Mouse (Mus musculus): ENCODE data around the gene Galnt15.

Galnt15 gene

DNA sequence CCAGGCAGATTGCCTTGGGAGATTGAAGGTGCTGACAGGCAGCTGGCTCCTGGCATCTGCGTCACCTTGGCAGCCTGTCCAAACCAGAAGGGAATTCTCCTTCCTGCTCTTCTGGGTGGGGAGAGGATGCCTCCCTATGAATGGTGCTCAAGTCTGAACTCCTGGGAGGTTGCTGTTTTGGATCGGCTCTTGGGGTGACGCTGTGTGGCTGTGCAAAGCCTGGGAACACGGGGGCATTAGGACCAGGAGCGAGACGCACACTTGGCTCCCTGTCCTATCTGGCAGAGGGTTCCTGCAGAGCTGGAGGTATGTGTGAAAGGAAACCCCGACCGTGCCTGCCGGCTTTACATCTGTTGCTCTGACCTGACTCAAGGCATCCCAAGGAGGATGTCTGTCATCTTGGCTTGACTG, at the start of gene Galnt15:
TSS of gene Galnt15 (plus strand) at position 309 of the 411 bp plus-strand sequence.
- peak; percentile 33 for DNase-seq (ENCODE audit: low spot score)

DNA sequence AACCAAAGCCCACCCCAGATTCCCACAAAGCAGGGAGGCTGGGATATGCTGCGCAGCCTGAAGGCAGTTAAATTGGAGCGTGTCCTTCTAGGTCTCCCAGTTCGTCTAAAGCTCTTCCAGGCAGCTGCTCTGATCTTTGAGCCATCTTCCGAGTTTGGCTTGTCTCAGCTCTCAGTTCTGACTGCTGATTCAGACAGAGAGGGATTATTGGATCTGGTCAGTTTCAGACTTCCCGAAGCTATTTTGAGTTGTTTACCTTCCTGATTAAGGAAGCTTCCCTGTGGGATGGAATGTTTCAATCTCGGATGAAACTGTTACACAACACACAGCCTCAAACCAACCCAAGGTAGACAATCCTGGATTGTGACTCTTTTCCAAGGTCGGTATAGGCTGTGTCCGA, 34.8 kb upstream of the Galnt15 start:
- DNase-seq (ENCODE audit: low spot score): no peak

DNA sequence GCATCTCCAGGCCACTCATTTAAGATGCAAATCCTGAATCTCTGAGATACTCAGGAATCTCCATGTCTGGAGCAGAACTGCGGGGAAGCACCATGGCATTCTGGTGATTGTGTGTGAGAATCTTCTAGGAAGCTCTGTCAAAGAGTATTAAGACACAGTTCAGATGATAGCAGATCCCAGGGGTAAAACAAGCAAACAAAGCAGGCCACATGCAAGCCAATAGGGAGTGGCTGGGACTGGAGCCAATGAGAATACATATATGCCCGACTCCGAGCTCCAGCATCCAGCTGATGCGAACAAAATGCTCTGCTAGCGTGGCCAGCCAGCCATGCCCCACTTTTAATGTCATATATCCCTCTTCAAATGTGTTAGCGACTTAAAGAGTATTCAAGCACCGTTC, 27.8 kb upstream of the Galnt15 start:
- no peak for DNase-seq (ENCODE audit: low spot score)

DNA sequence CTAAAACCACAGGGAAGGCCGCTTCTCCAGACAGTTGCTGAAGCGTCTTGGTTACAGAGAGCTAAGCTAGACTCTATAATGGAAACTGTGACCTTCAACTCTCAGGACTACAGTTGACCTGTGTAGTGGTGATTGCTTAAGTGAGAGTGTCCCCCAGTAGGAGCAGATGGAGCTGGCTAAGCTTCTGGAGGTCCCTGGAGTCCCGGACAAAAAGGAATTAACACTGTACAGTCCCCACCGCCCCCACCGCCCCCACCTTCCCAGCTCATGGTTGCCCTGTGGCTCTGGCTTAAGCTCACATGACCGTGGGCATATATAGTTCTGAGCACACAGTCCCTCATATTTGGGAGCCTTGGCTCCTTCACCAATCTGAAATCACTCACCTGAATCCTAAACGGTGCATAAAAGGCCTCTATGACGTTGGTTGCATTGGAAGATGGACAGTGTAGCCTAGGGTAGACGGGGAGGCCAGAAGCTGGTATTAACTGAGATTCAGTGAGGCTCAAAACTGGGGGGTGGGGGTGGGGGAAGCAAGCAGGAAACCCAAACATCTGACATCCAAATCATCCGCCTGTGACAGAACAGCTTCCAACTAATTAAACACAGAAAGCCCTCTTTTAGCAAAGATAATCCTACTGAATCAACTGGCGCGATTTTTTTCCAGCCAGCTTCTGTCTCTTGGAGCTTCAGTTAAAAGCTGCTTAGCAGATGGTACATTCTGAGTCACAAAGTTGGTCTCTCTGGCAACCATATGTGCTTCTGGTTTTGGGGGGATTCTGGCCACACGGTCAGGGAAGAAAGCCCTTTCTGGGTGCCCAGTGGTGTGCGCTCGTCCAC, 26.1 kb upstream of the Galnt15 start:
- no peak for DNase-seq (ENCODE audit: low spot score)

DNA sequence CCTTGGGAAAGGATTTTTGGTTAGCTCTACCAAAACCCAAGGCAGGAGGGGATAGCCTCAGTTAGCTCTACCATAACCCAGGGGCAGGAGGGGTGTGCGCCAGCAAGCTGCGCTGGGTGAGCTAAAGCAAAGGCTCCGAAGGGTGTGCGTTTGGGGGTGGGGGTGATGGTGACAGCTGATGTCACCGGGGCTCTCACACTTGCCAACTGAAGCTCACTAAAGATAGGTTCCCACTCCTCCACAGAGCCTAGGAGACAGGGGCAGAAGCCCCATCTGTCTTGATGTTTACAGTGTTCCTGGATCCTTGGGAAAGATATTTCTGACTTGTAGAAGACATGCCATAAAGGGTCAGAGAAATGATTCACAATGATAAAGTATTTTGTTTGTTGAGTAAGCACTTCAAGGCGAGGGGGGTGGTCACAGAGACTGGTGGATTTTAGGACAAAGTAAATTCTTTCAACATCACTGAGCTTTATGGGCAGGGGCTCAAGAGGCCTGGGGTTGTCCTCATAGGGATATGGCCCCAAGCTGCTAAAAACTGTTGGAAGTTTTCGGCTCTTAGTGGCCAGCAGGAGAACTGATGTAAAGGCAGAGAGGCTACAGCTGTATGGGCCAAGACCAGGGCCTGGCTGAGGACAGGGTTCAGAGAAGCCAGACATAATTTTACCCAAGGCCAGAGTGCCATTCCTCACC, 24.7 kb upstream of the Galnt15 start:
- no peak for DNase-seq (ENCODE audit: low spot score)

DNA sequence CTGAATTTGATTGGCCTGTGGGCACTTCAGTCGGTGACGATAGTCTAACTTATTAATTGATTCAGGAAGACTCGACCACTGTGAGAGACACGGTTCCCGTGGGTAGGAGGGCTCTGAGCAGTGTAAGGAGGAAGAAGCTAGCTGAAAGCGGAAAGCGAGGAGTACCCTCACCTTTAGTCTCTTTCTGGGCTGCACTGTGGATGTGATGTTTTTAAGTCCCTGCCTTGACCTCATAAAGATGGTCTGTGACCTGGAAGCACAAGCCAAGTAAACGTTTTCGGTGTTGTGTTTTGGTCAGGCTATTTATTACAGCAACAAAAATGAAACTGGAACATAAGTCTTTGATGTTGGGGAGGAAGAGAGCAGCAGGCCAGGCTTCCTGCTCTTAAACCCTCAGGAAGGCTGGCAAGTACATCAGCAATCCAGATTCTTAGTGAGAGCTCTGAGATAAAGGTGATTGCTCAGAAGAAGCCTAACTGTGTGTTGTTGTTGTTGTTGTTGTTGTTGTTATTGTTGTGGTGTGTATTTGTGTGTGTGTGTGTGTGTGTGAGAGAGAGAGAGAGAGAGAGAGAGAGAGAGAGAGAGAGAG, 23.0 kb upstream of the Galnt15 start:
- no peak for DNase-seq (ENCODE audit: low spot score)

DNA sequence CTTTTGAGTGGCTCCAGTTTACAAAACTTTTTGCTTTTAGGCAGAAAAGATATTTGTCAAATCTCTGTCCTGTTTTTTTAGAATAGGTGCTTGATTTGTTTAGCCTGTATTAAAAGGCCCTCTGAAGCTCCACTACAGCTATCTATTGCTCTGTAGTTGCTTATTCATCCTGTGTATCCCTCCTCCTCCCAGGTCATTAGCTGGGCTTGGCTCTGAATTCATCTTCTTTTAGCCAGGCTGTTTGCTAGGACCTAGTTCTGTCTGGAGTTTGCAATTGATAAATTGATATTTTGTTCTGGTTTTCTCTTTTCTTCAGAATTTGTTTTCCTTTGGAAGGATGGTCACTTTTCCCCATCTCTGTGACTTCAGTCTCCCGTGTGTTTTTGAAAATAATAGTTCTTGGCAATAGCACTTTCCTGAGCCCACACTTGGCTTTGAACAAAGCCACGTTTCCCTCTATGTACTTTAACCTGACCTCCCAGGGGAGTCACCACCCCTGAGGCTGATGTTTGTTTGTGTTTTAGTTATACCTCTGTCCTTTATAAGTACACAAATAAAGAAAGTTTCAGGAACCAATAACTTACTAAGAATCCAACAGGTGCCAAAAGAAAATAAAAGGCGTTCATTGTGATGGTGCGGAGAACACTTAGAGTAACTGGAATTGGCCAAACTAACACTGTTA, 21.0 kb upstream of the Galnt15 start:
- DNase-seq (ENCODE audit: low spot score): no peak

DNA sequence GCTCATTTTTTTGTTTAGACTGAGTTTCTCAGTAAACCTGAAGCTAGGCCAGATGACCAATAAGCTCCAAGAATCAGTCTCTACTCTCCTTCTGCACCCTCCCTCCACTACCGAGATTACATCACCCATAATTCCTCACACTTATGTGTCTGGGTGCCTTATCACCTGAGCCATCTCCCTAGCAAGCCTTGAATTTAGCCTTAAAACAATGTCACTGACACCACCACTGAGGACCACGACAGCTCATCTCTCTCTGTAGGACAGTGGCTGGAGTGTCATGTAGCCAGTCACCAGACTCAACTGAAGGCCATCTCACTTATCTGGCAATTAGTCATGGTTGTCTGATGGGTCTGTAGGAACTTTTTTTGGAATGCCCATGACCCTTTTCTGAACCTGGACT, 19.1 kb upstream of the Galnt15 start:
- DNase-seq (ENCODE audit: low spot score): no peak

DNA sequence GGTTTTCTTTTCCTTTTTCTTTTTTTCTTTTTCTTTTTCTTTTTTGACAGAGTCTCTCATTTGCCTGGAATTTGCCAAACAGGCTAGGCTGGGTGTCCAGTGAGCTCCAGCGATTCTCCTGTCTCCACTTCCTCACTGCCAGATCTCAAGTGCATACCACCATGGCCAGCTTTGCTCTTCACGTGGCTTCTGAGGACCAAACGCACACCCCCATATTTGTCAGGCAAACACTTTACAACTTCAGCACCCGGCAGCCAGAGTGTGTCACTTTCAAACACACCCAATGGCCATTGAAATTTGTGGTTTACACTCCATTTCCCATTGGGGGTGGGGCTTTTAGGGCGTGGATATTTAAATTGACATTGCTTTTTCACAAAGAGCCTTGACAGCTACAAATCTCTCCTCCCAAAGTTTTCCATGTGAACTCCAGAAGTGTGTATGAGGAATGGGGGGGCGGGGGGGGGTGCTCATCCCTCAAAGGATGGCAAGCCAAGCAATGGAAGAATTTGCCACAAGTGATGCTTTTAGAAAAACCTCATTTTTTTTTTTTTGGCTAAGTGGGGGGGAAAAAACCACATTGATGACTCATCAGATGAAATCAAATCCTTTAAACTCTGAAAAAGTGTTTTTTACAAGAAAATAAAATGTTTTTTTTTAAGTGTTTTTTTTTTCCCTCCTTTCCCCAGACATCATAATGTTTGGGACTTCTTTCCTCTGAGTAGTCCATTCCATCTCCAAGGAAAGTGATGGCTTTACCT, 17.1 kb upstream of the Galnt15 start:
- no peak for DNase-seq (ENCODE audit: low spot score)

DNA sequence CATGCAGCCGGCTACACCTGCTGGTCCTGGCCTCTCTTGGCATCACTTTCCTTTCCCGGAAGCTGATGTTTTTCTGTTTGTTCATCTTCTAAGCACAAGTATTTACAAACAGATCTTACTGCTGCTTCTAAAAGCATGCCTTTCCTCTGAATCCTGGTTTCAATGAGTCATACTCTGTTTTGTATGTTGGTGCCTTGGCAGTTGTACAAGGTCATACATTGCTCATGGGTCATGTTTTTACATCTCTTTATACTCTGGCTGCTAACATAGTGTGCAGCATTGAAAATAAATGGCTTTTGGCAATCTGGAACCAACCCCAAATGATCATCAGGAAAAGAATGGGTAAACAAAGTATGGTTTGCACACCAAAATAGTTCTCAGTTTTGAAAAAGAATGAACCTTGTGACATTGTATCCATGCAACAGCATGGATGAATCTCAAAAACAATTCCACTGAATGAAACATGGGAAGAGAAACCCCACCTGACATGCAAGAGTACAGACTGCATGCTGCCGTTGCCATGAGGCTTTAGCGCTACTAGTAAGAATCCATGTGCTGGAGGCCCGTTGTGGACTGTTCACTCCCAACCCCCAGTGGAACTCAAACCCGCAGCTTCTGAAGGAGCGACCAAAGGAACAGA, 13.5 kb upstream of the Galnt15 start:
- DNase-seq (ENCODE audit: low spot score): no peak

DNA sequence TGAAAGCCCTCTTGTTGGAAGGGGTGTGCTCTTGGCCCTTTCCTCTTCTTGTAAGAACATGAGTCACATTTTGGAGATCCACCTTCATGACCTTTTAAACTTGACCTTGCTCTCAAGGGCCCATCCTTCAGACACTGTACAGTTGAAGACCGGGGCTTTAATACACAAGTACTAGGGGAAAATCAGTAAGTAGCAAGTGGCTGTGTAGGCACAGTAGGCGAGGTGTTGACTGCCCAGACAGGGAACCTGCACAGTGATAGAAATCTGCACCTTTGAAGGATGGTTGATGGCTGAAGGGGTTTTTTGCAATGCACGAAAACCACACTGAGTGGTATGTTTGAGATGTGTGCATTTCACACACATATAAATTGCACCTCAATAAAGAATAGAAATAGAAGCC, 12.3 kb upstream of the Galnt15 start:
- no peak for DNase-seq (ENCODE audit: low spot score)

DNA sequence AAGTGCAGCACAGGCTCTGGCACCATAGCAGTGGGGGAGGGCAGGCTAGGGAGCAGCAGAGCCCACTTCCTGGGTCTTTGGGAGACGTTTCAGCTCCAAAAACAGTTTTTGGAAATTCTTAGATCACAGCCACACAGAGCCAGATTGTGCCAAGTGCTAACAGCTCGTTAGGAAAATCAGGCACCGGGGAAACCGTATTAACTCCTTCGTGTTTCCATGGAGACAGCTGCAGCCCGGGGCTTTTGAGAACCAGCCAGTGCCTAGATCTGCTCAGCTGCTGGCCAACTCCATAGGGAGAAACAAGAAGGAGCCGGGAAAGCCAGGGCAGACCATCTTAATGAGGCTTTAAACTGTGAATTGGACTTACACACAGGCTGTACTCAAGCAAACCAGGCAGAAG, 11.9 kb upstream of the Galnt15 start:
- peak; percentile 53 for DNase-seq (ENCODE audit: low spot score)

DNA sequence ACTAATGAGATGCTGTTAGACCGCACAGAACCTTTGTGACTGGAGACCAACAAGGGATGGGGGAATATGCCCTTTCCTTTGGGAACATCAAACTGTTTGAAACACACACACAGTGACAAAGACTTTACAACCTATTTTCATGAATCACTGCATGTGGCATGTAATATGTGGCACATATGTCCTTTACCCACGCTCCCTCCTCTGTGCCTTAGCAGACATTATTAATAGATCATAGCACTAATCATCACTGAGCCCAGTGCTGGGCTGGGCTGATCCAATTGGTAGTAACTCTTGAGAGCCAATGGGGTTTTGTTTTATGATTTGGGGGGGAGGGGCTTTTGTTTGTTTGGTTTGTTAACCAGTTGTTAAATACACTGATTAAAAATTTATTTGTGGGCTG, 11.3 kb upstream of the Galnt15 start:
- DNase-seq (ENCODE audit: low spot score): no peak

DNA sequence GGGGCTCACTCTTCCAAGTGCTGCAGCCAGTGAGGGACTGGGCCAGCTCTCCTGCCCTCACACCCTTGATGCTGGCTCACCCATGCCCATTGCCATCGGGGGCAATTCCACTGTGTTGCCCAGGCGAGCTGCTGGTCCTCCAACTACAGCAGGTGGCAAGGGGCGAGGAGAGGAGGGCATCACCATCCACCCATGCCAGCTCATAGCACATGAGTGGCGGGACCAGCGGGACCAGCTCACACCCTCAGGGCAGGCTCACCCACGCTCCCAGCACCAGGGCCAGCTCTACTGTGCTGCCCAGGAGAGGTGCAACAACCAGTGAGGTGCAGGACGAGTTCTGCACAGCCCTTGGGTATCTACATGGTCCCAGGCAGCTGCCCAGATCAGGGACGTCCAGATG, 9.7 kb upstream of the Galnt15 start:
- no peak for DNase-seq (ENCODE audit: low spot score)

DNA sequence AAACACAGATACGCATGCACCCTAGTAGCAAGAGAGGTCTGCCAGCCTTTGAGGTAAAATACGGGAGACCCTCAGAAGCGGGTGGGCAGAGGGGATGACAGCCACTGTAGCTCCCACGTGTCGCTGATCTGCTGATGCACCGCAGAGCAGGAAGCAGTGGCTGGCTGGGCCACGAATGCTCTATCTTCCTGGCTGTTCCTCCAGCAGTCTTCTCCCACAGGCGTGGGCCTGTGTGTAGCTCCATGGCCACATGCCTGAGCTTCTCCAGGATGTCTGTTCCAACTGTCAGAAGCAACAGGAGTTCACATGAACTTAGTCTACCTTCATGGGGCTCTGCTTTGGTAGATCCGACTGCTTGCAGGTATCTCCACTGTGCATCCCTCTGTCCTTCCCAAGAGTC, 6.8 kb upstream of the Galnt15 start:
- no peak for DNase-seq (ENCODE audit: low spot score)

DNA sequence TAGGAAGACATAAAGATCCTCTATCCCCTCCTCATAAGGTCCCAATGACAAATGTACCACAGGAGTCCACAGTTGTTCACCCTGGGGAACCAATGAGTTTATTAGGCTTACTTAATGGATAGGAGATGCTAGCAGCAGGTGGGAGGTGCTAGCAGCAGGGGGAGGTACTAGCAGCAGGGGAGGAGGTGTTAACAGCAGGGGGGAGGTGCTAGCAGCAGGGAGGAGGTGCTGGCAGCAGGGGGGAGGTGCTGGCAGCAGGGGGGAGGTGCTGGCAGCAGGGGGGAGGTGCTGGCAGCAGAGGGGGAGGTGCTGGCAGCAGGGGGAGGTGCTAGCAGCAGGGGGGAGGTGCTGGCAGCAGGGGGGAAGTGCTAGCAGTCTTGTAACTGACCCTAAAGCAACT, 6.3 kb upstream of the Galnt15 start:
- no peak for DNase-seq (ENCODE audit: low spot score)

DNA sequence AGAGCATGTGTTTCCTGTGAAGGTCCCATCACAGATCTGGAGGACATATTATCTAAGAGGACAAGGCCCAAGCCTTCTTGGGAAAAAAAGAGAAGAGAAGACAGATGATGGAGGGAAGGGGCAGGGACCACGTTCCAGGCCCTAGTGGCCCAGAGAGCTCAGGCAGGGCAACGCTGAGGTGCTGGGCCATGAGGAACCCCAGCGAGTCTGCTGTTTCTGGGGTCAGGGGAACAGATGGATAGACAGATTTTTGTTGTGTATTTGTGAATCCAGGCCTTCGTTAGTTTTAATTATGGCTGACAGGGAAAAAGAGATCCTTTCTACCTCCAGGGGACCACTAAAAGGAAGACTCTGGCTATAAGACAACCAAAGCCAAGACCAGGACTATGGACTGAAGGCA, 4.9 kb upstream of the Galnt15 start:
- no peak for DNase-seq (ENCODE audit: low spot score)

DNA sequence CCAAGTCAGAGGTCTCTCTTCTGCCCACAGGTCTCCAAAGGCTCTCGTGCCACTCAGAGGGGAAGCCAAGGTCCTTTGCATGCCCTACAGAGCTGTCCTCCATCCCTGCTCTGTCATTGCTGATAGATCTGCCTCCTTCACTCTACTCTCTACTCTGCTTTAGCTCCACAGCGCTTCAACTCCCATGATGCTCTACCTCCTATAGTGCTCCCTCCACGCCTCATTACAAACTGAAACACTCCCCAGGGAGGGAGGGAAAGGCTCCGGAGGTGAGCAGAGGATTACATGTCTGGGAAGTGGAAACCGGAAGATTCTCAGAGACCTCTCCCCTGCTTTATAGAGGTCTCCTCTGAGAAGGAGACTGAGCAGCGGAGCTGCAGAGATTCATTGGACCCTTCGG, 1.6 kb upstream of the Galnt15 start:
- no peak for DNase-seq (ENCODE audit: low spot score)

DNA sequence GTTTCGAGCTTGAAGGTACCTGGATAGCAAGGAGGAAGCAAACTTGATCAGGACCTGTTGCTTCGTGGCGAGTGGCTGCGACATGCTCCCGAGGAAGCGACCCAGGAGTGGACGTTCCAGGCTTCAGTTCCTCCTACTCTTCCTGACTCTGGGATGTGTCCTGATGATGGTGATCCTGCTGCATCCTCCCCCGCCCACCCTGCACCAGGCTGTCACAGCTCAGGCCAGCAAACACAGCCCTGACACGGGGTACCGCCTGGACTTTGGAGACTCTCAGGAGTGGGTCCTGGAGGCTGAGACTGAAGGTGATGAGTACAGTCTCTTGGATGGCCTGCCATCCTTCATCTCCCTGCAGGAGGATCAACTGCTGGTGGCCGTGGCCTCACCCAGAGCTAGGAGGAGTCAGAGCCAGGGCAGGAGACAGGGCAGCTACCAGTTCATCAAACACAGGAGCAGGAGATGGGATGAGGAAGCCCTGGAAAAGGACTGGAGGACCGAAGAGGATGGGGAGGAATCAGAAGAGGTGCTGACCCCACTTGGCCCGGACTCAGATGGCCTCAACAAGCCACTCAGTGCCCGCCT, 713 bp downstream of the Galnt15 start:
- DNase-seq (ENCODE audit: low spot score): no peak

DNA sequence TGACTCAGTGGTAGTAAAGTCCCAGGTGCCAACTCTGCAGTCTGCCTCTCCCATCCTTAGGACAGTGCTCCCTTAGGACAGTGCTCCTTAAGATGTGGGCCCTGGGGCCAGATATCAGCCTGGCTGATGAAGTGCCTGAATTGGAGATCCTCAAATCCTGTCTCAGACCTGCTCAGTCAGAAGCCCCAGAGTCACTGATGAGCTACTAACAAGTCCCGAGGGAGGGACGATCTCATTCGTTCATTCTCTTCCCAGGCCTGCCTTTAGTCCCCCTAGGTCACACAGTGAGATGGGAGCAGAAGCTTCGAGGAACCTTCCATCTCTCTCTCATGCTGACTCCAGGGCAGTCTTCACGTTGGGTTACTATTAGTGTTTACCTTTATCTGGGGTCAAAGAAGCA, 1.3 kb downstream of the Galnt15 start:
- DNase-seq (ENCODE audit: low spot score): no peak

DNA sequence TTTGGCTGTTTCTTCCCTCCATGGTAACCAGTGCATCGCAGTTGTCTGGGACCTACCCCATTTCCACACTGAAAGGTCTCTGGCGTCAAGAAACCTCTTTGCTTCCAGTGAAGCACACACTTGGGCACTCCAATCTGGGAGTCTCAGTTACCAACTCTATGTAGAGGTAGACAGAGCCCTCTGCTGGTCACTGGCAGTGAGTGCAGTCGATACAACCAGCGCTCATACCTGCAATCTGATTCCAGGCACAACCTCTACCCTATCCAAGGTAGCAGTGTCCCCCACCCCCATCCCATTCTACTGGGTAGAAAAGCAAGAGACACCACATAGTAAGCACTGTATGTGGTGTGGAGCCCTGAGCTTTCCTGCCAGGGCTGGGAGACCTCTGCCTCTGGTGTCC, 3.7 kb downstream of the Galnt15 start:
- DNase-seq (ENCODE audit: low spot score): peak; percentile 89
